Mouse (Mus musculus) kidney, adult 2 months (tissue): ENCODE results near the gene Lgr5. TPM values are rescaled to one million over a fixed set of nuclear protein-coding genes. Genes with fewer than 3 reads are reported as not detected.

ENCODE experiments used
- DNase-seq: peaks from one replicate; pipeline ENCODE4 v3.0.0; 2021
- H3K27ac ChIP-seq: fragments of 200-500 bp; 2 replicates; pipeline ENCODE4 v1.5.1; 2012; ENCODE audit warnings: low read depth, low read length, control low read depth, inconsistent platforms; ENCODE audit not compliant: insufficient read depth
- H3K27me3 ChIP-seq: fragments of 200-500 bp; replicated peaks from 2 replicates; pipeline ENCODE4 v1.6.1; 2012; ENCODE audit warnings: mild to moderate bottlenecking, moderate library complexity, low read length, inconsistent platforms; ENCODE audit not compliant: control insufficient read depth, insufficient read depth
- H3K36me3 ChIP-seq: fragments of 200-500 bp; 2 replicates; pipeline ENCODE4 v1.6.1; 2012; ENCODE audit warnings: mild to moderate bottlenecking, moderate library complexity, low read length, inconsistent platforms; ENCODE audit not compliant: control insufficient read depth, insufficient read depth
- H3K4me1 ChIP-seq: fragments of 200-500 bp; 2 replicates; pipeline ENCODE4 v1.6.1; 2011; ENCODE audit warnings: low read length; ENCODE audit not compliant: control insufficient read depth, insufficient read depth
- H3K4me3 ChIP-seq: fragments of 200-500 bp; 2 replicates; pipeline ENCODE4 v1.5.1; 2011; ENCODE audit warnings: mild to moderate bottlenecking, low read depth, low read length, control low read depth; ENCODE audit not compliant: insufficient read depth
- CTCF ChIP-seq: fragments of 200-500 bp; conservative IDR thresholded peaks from 2 replicates; pipeline ENCODE4 v1.5.1; 2011; ENCODE audit warnings: low read depth, mild to moderate bottlenecking, control low read depth, low read length, moderate library complexity, mixed read lengths; ENCODE audit not compliant: insufficient read depth, insufficient read length
- POLR2A ChIP-seq: fragments of 200-500 bp; IDR thresholded peaks from one replicate; pipeline ENCODE4 v1.6.1; 2011; ENCODE audit warnings: low read depth, low read length, control low read depth
- WGBS: fragments of 180-500 bp; shearing (Covaris S2); methylation state at CpG from one replicate; pipeline ENCODE4 v1.1.7; 2018; 5-methylcytosine and 5-hydroxymethylcytosine counted together
- polyA plus RNA-seq: library from polyadenylated mRNA; depleted of rRNA; stranded (reverse); fragments of >200 nt; gene quantifications from 2 replicates; pipeline ENCODE4 v1.2.3, GENCODE M21; 2012

The Lgr5 gene
- polyA plus RNA-seq, 1 experiment: 0.97 TPM

DNA sequence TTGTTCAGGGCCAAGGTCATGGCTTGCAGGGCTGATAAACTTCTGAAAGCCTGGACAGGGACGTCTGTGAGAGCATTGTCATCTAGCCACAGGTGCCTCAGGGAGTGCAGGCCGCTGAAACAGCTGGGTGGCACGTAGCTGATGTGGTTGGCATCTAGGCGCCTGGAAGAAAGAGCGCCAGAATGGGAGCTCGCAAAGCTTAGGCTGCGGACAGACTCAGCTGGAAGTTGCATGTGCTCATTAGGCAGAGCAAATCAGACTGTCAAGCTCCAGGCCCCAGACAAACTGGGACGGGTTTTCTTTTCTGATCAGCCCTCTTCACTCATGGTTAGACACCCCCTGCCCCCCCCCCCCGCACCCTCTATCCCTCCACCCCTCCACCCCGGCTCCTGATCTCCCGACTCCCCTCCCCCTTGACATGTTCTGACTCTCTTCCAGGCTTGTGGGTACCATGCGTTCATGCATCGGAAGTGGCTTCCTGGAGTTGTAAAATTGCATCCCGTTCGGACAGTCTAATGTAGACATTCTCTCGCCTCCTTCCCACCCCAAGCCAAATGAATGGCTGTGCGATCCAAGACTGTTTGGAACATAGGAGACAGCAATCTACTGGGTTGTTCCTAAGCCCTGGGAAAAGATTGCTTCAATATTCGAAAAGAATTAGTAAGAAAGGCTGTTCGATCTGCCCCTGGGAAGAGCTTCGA is 109.0 kb downstream of the Lgr5 start:
- 11% methylated on average over 20 of the region's 20 CpGs for WGBS
- DNase-seq: no peak
- H3K4me1 ChIP-seq: no peaks in the 10 kb centered on the region
- H3K4me3 ChIP-seq: no peak overlapping the region
- H3K27ac ChIP-seq: no peak overlapping the region
- H3K36me3 ChIP-seq: no peaks in the 10 kb centered on the region
- no peak for TF ChIP-seq CTCF
- no peak for TF ChIP-seq POLR2A
- no peaks in the 10 kb centered on the region for H3K27me3 ChIP-seq

DNA sequence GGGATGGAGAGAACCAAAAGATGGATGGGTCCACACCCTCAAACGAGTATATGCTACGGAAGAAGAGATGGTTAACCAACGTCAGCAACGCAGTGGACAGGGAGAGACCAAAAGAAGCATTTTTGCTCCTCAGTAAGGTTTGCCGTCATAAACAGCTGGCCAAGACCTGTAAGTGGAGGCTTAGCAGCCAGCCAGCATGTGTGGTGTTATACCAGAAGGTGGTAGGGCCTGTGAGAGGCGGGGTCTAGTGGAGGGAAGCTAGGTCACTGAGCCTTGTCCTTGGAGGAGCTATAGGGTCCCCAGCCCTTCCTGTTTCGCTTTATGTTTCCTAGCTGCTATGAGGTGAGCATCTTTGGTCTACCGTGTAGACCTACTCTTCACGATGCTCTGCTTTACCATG is 111.1 kb downstream of the Lgr5 start:
- WGBS: 97% methylated on average over 9 of the region's 9 CpGs
- TF ChIP-seq POLR2A: no peak
- no peak for TF ChIP-seq CTCF
- Histone ChIP-seq H3K36me3 (no peaks in the 10 kb centered on the region), H3K27me3 (no peaks in the 10 kb centered on the region), H3K4me3 (no peak overlapping the region), H3K27ac (no peak overlapping the region), H3K4me1 (no peaks in the 10 kb centered on the region)
- DNase-seq: no peak

DNA sequence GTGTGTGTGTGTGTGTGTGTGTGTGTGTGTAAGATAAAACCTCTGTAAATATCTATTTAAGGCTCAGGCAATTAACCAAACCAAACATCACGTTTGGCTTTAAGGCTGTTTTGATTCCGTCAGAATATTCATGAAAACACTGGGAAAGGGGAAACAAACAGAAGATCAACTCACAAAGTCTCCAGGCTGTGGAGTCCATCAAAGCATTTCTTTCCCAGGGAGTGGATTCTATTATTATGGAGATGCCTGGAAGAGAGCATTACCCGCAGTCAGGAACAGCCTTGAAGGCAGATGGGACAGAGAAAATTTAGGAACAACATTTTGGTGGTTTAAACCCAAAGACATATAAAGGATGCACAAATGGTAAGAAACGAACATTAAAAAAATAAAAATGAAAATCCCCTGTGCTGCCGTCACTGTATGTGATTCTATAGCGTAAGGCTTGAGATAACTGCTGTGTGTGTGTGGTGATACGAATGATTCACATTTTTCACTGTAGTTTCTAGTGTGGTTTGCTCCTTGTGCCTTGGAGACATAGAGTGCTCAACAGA is 112.5 kb downstream of the Lgr5 start:
- whole genome bisulfite sequencing: 78% methylated on average over 7 of the region's 7 CpGs
- no peak overlapping the region for H3K4me3 ChIP-seq
- H3K4me1 ChIP-seq: no peaks in the 10 kb centered on the region
- H3K27ac ChIP-seq: no peak overlapping the region
- no peak for DNase-seq
- no peaks in the 10 kb centered on the region for H3K27me3 ChIP-seq
- no peaks in the 10 kb centered on the region for H3K36me3 ChIP-seq
- no peak for TF ChIP-seq POLR2A
- no peak for TF ChIP-seq CTCF

DNA sequence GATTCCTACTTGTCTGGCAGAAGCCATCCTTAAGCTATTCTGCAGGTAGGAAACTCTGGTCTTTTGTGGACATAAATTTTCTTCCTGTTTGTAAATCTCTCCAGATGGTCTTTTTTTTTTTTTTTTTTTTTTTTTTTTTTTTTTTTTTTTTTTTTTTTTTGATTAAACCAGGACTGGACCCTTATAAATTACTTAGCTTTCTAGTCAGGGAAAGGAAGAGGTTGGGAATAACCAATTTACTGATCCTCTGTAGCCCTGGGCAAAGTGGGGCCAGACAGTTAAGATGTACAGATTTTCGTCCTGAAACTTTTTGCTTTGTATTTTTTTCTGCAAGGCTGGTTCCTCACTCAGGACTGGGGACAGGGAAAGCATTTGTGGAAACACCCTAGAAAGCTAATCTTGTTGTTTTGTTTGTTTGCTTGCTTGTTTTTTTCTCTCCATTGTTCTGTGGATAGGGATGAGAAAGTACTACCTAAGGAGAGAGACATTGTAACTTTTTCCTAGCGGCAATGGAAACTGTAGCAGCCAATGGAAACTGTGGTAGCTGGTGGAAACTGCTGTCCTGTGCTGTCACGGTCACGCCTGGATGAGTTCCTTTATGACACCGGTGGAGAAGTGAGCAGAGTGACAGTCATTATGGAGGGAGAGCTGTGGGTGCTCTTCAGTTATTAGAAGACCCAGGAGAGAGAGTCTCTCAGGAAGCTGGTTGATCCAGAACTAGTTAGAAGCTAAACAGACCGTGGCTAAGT is 114.2 kb downstream of the Lgr5 start:
- no peaks in the 10 kb centered on the region for H3K27me3 ChIP-seq
- no peak overlapping the region for H3K27ac ChIP-seq
- DNase-seq: peak; percentile 9
- no peak overlapping the region for H3K4me3 ChIP-seq
- 54% methylated on average over 6 of the region's 6 CpGs for whole genome bisulfite sequencing
- TF ChIP-seq POLR2A: no peak
- TF ChIP-seq CTCF: no peak
- no peaks in the 10 kb centered on the region for H3K4me1 ChIP-seq
- H3K36me3 ChIP-seq: no peaks in the 10 kb centered on the region

DNA sequence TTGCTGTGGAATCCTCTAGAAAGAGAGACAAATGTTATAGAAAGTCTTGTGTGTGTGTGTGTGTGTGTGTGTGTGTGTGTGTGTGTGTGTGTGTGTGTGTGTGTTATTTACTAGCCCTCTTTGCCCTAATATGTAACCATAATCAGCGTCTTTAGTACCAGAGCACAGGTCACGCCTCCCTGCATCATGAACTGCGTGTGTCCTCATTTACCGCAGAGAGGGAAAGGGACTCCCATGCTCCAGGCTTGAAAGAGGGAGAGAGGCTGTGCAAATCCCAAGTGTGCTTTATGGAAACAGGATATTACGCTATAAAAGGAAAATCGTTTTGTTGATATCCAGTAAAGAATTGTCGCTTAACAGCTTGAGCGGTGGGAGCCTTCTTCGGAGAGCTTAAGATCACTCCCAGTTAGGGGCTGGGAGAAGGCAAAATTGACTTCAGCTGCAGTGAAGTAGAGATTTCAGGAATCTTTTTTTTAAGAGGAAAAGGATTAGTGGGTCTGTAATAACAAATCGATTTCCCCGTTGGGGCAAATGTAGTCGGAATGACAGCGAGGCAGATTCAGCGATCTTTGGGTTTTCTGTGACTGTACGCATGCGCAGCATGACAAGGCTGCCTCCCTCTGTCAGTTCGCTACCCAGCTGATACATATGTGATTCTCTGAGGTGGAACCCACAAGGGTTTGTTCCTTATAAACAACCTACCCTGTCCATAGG is 116.8 kb downstream of the Lgr5 start:
- TF ChIP-seq POLR2A (no peak), CTCF (no peak)
- Histone ChIP-seq H3K27ac (no peak overlapping the region), H3K27me3 (no peaks in the 10 kb centered on the region), H3K4me3 (no peak overlapping the region), H3K4me1 (no peaks in the 10 kb centered on the region), H3K36me3 (no peaks in the 10 kb centered on the region)
- 42% methylated on average over 17 of the region's 17 CpGs for WGBS
- no peak for DNase-seq

DNA sequence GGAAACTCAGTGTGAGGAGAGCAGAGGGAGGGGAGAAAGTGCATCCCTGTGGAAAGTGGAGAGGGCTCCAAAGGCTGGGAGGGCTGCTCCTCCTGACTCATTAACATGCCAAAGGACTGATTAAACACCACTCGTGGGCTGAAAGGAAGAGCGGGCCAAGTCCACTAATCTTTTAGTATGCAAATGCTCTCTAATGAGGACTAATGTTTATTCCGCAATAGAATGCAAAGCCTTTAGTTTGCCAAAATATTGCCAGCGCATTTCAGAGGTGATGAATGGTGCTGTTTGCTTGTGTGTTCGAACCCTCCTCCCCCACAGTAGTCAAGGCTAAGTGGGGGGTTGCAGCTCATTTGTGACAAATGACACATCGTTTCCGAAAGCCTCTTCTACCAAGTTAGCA is 118.5 kb downstream of the Lgr5 start:
- no peaks in the 10 kb centered on the region for H3K27me3 ChIP-seq
- H3K4me3 ChIP-seq: no peak overlapping the region
- 41% methylated on average over 7 of the region's 7 CpGs for WGBS
- H3K4me1 ChIP-seq: no peaks in the 10 kb centered on the region
- H3K36me3 ChIP-seq: no peaks in the 10 kb centered on the region
- no peak for TF ChIP-seq CTCF
- no peak for TF ChIP-seq POLR2A
- H3K27ac ChIP-seq: no peak overlapping the region
- DNase-seq: no peak

DNA sequence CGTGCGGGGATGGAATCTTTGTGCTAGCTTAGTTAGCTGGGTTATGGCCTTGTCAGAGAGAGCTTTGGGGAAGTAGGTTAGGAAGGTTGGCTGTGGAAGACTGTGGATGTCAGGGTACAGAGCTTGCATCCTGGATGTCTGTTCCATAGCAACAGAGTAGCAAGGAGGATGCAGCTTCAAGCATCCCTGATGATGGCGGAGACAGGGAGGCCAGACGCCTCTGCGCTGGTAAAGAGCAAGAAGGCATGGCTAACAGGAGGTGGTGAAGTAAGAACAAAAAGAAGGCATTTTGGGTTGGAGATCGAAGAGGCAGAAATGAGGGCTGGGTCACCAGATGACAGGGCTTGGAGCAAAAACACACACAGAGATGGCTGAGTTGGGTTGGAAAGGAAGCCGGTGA is 118.9 kb downstream of the Lgr5 start:
- H3K4me1 ChIP-seq: no peaks in the 10 kb centered on the region
- TF ChIP-seq CTCF: no peak

More for the DNA sequence above, 118.9 kb downstream of the Lgr5 start:
- DNase-seq: no peak
- H3K4me3 ChIP-seq: no peak overlapping the region
- H3K27me3 ChIP-seq: no peaks in the 10 kb centered on the region
- H3K36me3 ChIP-seq: no peaks in the 10 kb centered on the region
- no peak overlapping the region for H3K27ac ChIP-seq
- WGBS: 71% methylated on average over 7 of the region's 7 CpGs
